Mouse (Mus musculus) liver, embryonic 16.5 days (tissue): ENCODE data around the gene Zbtb18. TPM values are rescaled to one million over a fixed set of nuclear protein-coding genes. Genes with fewer than 3 reads are reported as not detected.
"Not testable (repeated sequence)": the region's sequence is repeated elsewhere in the genome, so short reads cannot be mapped to it uniquely, and the experiment has no call there.

Source experiments
- ATAC-seq: fragments of 200-750 bp; cut with Nextera tagmentation; 2 replicates; pipeline ENCODE4 v1.8.0; 2017; ENCODE audit warnings: low read depth, mild to moderate bottlenecking, moderate number of reproducible peaks, moderate library complexity
- H3K27ac ChIP-seq: fragments of 300-500 bp; sonication (generic); 2 replicates; pipeline ENCODE4 v1.5.1; 2014; ENCODE audit warnings: mild to moderate bottlenecking, low read length
- H3K27me3 ChIP-seq: fragments of 300-500 bp; sonication (generic); 2 replicates; pipeline ENCODE4 v1.6.1; 2014; ENCODE audit warnings: low read depth, low read length, mixed read lengths; ENCODE audit not compliant: control insufficient read depth, insufficient read depth
- H3K36me3 ChIP-seq: fragments of 300-500 bp; sonication (generic); 2 replicates; pipeline ENCODE4 v1.6.1; 2014; ENCODE audit warnings: mild to moderate bottlenecking; ENCODE audit not compliant: control insufficient read depth, insufficient read depth
- H3K4me1 ChIP-seq: fragments of 300-500 bp; sonication (generic); 2 replicates; pipeline ENCODE4 v1.6.1; 2014; ENCODE audit warnings: low read depth, low read length, mixed read lengths; ENCODE audit not compliant: control insufficient read depth
- H3K4me2 ChIP-seq: fragments of 300-500 bp; sonication (generic); 2 replicates; pipeline ENCODE4 v1.6.1; 2014; ENCODE audit warnings: low read depth, low read length, mixed read lengths
- H3K4me3 ChIP-seq: fragments of 300-500 bp; sonication (generic); 2 replicates; pipeline ENCODE4 v1.5.1; 2014; ENCODE audit warnings: low read depth, mild to moderate bottlenecking, low read length
- H3K9ac ChIP-seq: fragments of 300-500 bp; sonication (generic); 2 replicates; pipeline ENCODE4 v1.6.1; 2014; ENCODE audit warnings: low read depth, low read length
- H3K9me3 ChIP-seq: fragments of 300-500 bp; sonication (generic); replicated peaks from 2 replicates; pipeline ENCODE4 v1.6.1; 2016; ENCODE audit warnings: low read length; ENCODE audit not compliant: control insufficient read depth
- WGBS: fragments of 180-500 bp; shearing (Covaris S2); extraction: QIAGEN DNeasy Blood & Tissue Kit; methylation state at CpG from one replicate; pipeline ENCODE4 v1.1.7; 2014; ENCODE audit not compliant: insufficient replicate concordance; 5-methylcytosine and 5-hydroxymethylcytosine counted together
- polyA plus RNA-seq: library from polyadenylated mRNA; unstranded; fragments of >200 nt; fragmentation: Nextera tagmentation; extraction: Ambion mirVana; gene quantifications from 2 replicates; pipeline ENCODE4 v1.2.1, GENCODE M21; 2015

The Zbtb18 gene
- polyA plus RNA-seq, 1 experiment from 2014 or later = 0.47 TPM

DNA sequence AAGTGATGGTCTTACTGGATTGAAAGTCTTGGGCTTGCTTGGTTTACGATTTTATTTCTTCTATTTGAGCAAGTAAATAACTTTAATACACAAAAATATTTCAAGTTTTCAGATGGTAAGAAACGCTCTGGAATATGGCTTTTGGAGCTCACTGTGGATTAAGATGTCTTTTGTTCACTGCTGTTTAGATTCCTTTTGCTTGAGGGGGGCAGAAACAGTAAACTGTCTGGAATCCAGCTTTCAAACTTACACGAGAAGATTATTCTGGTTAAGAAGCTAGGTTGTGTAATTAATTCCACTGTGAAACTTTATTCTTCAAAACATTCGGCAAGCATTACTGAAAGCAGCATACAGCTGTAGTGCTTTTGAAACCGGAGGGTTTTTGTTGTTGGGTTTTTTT is 2.8 kb downstream of the Zbtb18 start:
- H3K27me3 ChIP-seq = no peaks in the 10 kb centered on the region
- no peaks in the 10 kb centered on the region for H3K9me3 ChIP-seq
- no peak overlapping the region for H3K9ac ChIP-seq
- no peak overlapping the region for H3K4me3 ChIP-seq
- 58% methylated on average over 5 of the region's 5 CpGs for WGBS
- ATAC-seq = no peak
- H3K36me3 ChIP-seq = peaks cover 10% of the 10 kb centered on the region
- peaks cover 28% of the 10 kb centered on the region for H3K4me1 ChIP-seq
- H3K4me2 ChIP-seq = no peak overlapping the region
- H3K27ac ChIP-seq = no peak overlapping the region

DNA sequence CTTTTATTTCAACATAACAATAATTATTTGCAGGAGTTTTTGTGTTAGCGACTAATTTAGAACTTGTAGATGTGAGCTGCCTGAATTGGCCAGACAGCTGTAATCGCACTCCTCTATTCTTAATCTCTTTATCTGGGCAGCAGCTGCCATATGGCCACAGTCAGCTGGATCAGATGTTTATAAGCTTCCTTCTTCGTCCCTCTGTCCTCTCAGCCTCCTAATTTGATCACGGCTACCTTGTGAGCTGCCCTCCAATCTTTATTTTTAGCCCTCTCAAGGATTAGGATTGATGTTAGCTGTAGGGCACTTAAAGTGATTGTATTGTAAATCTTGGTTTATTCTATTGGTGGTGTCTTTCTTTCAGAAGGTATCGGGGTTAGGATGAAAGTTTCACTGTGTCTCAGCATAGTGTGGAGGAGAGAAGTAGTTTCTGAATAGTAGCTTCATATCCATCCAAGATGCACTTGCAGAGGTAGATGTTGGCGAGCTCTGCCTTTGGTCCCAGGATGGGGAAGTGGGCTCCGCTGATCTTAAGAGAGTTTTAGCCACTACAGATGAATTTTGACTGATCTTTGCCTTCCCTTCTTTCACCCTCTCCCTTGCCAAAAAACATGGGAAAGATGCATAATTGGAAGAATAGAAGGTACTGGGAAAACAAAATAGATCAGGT is 3.4 kb downstream of the Zbtb18 start:
- Histone ChIP-seq H3K9me3 (no peaks in the 10 kb centered on the region), H3K9ac (no peak overlapping the region), H3K36me3 (peaks cover 10% of the 10 kb centered on the region), H3K27me3 (no peaks in the 10 kb centered on the region), H3K4me1 (peaks cover 25% of the 10 kb centered on the region), H3K27ac (no peak overlapping the region), H3K4me2 (no peak overlapping the region), H3K4me3 (no peak overlapping the region)
- WGBS = 47% methylated on average over 7 of the region's 7 CpGs
- ATAC-seq = no peak

DNA sequence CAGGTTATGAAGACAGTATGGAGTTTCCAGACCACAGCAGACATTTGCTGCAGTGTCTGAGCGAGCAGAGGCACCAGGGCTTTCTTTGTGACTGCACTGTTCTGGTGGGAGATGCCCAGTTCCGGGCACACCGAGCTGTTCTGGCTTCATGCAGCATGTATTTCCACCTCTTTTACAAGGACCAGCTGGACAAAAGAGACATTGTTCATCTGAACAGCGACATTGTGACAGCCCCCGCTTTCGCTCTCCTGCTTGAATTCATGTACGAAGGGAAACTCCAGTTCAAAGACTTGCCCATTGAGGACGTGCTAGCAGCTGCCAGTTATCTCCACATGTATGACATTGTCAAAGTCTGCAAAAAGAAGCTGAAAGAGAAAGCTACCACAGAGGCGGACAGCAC is 4.9 kb downstream of the Zbtb18 start:
- Histone ChIP-seq H3K27me3 (no peaks in the 10 kb centered on the region), H3K4me2 (no peak overlapping the region), H3K9me3 (no peaks in the 10 kb centered on the region), H3K9ac (no peak overlapping the region), H3K27ac (no peak overlapping the region), H3K4me1 (peaks cover 24% of the 10 kb centered on the region), H3K36me3 (peaks cover 10% of the 10 kb centered on the region), H3K4me3 (no peak overlapping the region)
- no peak for ATAC-seq
- 90% methylated on average over 9 of the region's 9 CpGs for WGBS

DNA sequence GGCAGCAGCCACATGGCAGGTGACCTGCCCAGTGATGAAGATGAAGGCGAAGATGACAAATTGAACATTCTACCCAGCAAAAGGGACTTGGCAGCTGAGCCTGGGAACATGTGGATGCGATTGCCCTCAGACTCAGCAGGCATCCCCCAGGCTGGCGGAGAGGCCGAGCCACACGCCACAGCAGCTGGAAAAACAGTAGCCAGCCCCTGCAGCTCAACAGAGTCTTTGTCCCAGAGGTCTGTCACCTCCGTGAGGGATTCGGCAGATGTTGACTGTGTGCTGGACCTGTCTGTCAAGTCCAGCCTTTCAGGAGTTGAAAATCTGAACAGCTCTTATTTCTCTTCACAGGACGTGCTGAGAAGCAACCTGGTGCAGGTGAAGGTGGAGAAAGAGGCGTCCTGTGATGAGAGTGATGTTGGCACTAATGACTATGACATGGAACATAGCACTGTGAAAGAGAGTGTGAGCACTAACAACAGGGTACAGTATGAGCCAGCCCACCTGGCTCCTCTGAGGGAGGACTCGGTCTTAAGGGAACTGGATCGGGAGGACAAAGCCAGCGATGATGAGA is 5.5 kb downstream of the Zbtb18 start:
- Histone ChIP-seq H3K36me3 (peaks cover 10% of the 10 kb centered on the region), H3K27ac (no peak overlapping the region), H3K9ac (no peak overlapping the region), H3K27me3 (no peaks in the 10 kb centered on the region), H3K4me3 (no peak overlapping the region), H3K4me2 (no peak overlapping the region), H3K4me1 (peaks cover 24% of the 10 kb centered on the region), H3K9me3 (no peaks in the 10 kb centered on the region)
- ATAC-seq = no peak
- WGBS = 84% methylated on average over 12 of the region's 12 CpGs

DNA sequence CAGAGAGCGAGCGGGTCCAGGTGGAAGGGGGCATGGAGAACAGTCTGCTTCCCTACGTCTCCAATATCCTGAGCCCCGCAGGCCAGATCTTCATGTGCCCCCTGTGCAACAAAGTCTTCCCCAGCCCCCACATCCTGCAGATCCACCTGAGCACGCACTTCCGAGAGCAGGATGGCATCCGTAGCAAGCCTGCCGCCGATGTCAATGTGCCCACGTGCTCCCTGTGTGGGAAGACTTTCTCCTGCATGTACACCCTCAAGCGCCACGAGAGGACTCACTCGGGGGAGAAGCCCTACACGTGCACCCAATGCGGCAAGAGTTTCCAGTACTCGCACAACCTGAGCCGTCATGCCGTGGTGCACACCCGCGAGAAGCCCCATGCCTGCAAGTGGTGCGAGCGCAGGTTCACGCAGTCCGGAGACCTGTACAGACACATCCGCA is 6.0 kb downstream of the Zbtb18 start:
- no peaks in the 10 kb centered on the region for H3K9me3 ChIP-seq
- peaks cover 22% of the 10 kb centered on the region for H3K4me1 ChIP-seq
- no peak overlapping the region for H3K9ac ChIP-seq
- H3K27ac ChIP-seq = no peak overlapping the region
- WGBS = 89% methylated on average over 25 of the region's 25 CpGs
- no peak for ATAC-seq
- H3K36me3 ChIP-seq = peaks cover 10% of the 10 kb centered on the region
- H3K4me2 ChIP-seq = no peak overlapping the region
- no peaks in the 10 kb centered on the region for H3K27me3 ChIP-seq
- no peak overlapping the region for H3K4me3 ChIP-seq

GRCm38 (mm10) chr1:177448921-177449320 is 6.8 kb downstream of the Zbtb18 start:
- no peaks in the 10 kb centered on the region for H3K27me3 ChIP-seq
- 78% methylated on average over 2 of the region's 2 CpGs for WGBS
- no peaks in the 10 kb centered on the region for H3K9me3 ChIP-seq
- H3K27ac ChIP-seq = no peak overlapping the region
- no peak overlapping the region for H3K9ac ChIP-seq
- H3K4me1 ChIP-seq = peaks cover 14% of the 10 kb centered on the region
- no peak overlapping the region for H3K4me3 ChIP-seq
- peaks cover 10% of the 10 kb centered on the region for H3K36me3 ChIP-seq
- ATAC-seq = no peak
- no peak overlapping the region for H3K4me2 ChIP-seq

DNA sequence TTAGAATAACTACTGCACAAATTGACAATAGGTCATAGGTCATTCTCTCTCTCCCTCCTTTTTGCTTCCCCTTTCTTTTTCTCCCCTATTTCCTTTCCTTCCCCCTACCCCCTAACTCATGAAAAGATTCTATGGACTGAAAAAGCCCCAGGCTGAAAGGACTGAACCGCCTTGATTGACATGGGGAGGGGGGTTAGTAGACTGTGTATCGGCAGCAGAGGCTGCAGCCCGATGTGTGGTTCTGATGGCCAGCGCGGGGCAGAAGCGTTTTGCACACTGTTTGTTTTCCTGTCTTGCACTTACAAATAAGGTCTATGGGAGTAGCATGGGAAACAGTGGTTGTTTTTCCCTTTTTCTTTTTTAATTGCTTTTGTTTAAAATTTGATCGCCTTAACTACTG is 7.7 kb downstream of the Zbtb18 start:
- not testable (repeated sequence) for ATAC-seq, H3K9ac ChIP-seq, H3K27me3 ChIP-seq, H3K4me1 ChIP-seq, H3K36me3 ChIP-seq, H3K4me3 ChIP-seq, H3K9me3 ChIP-seq, H3K27ac ChIP-seq, H3K4me2 ChIP-seq
- WGBS = 80% methylated on average over 7 of the region's 7 CpGs

- 75% methylated on average over 2 of the region's 2 CpGs for WGBS
Measured at GRCm38 (mm10) chr1:177451041-177451440, 8.9 kb downstream of the Zbtb18 start.

DNA sequence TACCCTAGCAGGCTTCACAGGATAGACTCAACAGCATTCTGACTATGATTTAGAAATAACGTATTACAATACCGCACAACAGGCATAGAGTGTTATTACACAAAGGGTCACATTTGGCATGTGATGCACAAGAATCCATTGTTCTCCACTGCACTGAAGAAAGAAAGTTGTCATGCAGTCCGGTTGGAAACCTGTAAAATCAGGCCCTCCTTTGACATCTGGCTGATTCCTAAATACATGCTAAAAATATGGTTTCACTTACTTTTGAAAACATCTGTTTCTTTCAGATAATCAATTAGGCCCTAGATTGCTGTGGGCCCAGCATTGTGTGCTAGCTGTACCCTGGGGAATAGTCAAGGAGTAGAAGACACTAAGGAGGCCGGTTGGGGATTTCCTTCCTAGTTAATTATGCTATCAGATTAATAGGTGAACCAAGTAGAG is 9.9 kb downstream of the Zbtb18 start:
- no peak overlapping the region for H3K9ac ChIP-seq
- H3K4me2 ChIP-seq = no peak overlapping the region
- no peaks in the 10 kb centered on the region for H3K4me1 ChIP-seq
- 66% methylated on average over 4 of the region's 4 CpGs for WGBS
- H3K27ac ChIP-seq = no peak overlapping the region
- no peak overlapping the region for H3K4me3 ChIP-seq
- peaks cover 10% of the 10 kb centered on the region for H3K36me3 ChIP-seq
- no peak for ATAC-seq
- H3K27me3 ChIP-seq = no peaks in the 10 kb centered on the region
- H3K9me3 ChIP-seq = no peaks in the 10 kb centered on the region

More at GRCm38 (mm10) chr1:177451041-177451440, 8.9 kb downstream of the Zbtb18 start:
- peaks cover 10% of the 10 kb centered on the region for H3K36me3 ChIP-seq
- ATAC-seq = no peak
- no peak overlapping the region for H3K9ac ChIP-seq
- no peak overlapping the region for H3K4me2 ChIP-seq
- H3K27ac ChIP-seq = no peak overlapping the region
- no peak overlapping the region for H3K4me3 ChIP-seq
- H3K4me1 ChIP-seq = no peaks in the 10 kb centered on the region
- no peaks in the 10 kb centered on the region for H3K27me3 ChIP-seq
- H3K9me3 ChIP-seq = no peaks in the 10 kb centered on the region
